Mouse (Mus musculus) cortical plate, adult 2 months (tissue): ENCODE results near the gene Ndufb8.

ENCODE experiments used
- CTCF ChIP-seq: fragments of 200-500 bp; IDR thresholded peaks from 2 replicates; pipeline ENCODE4 v1.5.1; 2011; ENCODE audit warnings: mild to moderate bottlenecking, control low read depth, low read length; ENCODE audit not compliant: insufficient read depth; ENCODE audit errors: extremely low read depth
- POLR2A ChIP-seq: fragments of 200-500 bp; IDR thresholded peaks from 2 replicates; pipeline ENCODE4 v1.6.1; 2011; ENCODE audit warnings: mild to moderate bottlenecking, low read length, control low read depth; ENCODE audit not compliant: insufficient read depth; ENCODE audit errors: extremely low read depth

DNA sequence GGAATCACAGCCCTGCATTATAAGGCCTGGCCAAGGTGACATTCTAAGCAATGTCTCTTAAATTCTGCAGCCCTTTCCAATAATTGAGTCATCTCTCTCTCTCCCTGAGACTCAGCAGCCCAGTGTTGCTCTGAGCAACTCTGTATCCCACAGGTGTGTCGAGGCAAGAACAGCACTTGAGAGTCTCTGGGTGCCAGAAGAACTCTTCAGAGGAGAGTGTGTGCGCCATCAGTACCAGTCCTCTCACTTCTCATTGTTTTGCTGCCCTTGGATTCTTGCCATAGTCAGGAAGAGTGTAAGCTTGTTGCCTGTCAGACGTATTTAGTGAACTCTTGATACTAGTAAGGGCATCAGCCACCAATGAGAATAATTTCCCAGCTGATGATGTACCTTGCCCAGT, 12.5 kb upstream of the Ndufb8 start:
- TF ChIP-seq CTCF = no peak
- TF ChIP-seq POLR2A = no peak
